9 mouse cellular contexts compared by ENCODE assay signal in the genomic region with DNA sequence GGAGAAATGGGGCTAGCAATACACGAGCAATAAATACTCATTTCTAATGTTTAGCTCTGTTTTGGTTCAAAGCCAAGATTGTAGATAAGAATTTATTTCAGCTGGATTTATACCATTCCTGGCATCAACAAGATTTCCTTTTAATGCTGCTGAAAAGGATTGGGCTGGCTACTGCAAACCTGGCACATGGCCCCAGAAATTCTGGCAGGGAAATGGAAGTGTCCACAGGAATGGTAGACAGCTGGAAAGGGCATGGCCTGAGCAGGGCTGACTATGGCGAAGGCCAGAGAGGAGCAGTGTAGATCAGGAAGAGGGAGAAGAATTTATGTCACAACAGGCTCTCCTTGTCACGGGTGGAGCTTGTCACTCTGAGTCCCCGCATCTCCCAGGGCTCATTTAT. TPM values are rescaled to one million over a fixed set of nuclear protein-coding genes. Genes with fewer than 3 reads are reported as not detected.
A peak's percentile ranks its signal among the peaks of the same experiment; 100 is the strongest.
DNase-seq lines count a peak whose midpoint lies in the region; TF ChIP-seq lines count a peak whose summit lies in the region.
"Had no signal": no experiment of that assay in that cellular context is flagged by ENCODE, and none has a peak within 500 bp of the region (broad histone marks: within the 10 kb centered on the region; RNA-seq: fewer than 3 reads in every experiment).

No protein-coding gene starts in this region.

- TF ChIP-seq CTCF in kidney, adult 2 months (conservative IDR thresholded peaks at IDR 0.05; ENCODE audit: insufficient read depth, insufficient read length, low read depth, low read length), result no peak

- peak; percentile 10 to 39 for DNase-seq in left cerebral cortex, postnatal 10 days (ENCODE audit: extremely low spot score in 1 of 2, low spot score in 2 of 2)
- no peak for DNase-seq in left cerebral cortex, postnatal 14 days (ENCODE audit: low spot score in 2 of 2)
- DNase-seq in adrenal gland, postnatal 36 days, result peak; percentile 77
- peak; percentile 81 for DNase-seq in kidney, adult 2 months
- DNase-seq in lung, postnatal 4 days, result peak; percentile 82 to 93
- DNase-seq in midbrain, embryonic 10.5 days (ENCODE audit: low spot score), result no peak
- DNase-seq in right cerebral cortex, postnatal 14 days, result no peak
- no peak for DNase-seq in frontal cortex, adult 2 months (ENCODE audit: extremely low spot score in 1 of 2, low spot score in 1 of 2)
- DNase-seq: liver, postnatal 0 days had no signal

- H3K4me1 ChIP-seq in kidney, adult 2 months (ENCODE audit: control insufficient read depth, insufficient read depth, low read length), result no peaks in the 10 kb centered on the region
- peaks cover 7% of the 10 kb centered on the region for H3K4me1 ChIP-seq in midbrain, embryonic 10.5 days

- WGBS in kidney, adult 2 months, result 21% methylated on average over 4 of the region's 4 CpGs
- 84% methylated on average over 4 of the region's 4 CpGs for WGBS in midbrain, embryonic 10.5 days

- H3K36me3 ChIP-seq in kidney, adult 2 months (ENCODE audit: control insufficient read depth, insufficient read depth, low read length), result no peaks in the 10 kb centered on the region
- no peaks in the 10 kb centered on the region for H3K36me3 ChIP-seq in midbrain, embryonic 10.5 days

- no peak overlapping the region for H3K4me3 ChIP-seq in kidney, adult 2 months (ENCODE audit: insufficient read depth, low read depth, low read length)
- H3K4me3 ChIP-seq in midbrain, embryonic 10.5 days, result no peak overlapping the region

- no peak overlapping the region for H3K27ac ChIP-seq in kidney, adult 2 months (ENCODE audit: insufficient read depth, low read depth, low read length)
- H3K27ac ChIP-seq in midbrain, embryonic 10.5 days (replicated peaks), result no peak overlapping the region

- no peaks in the 10 kb centered on the region for H3K9me3 ChIP-seq in midbrain, embryonic 10.5 days (replicated peaks)

- no peaks in the 10 kb centered on the region for H3K27me3 ChIP-seq in kidney, adult 2 months (replicated peaks; ENCODE audit: control insufficient read depth, insufficient read depth, low read length)
- H3K27me3 ChIP-seq in midbrain, embryonic 10.5 days (ENCODE audit: low read depth, poor library complexity, severe bottlenecking), result peaks cover 6% of the 10 kb centered on the region

- TF ChIP-seq POLR2A in kidney, adult 2 months (IDR thresholded peaks at IDR 0.05; ENCODE audit: low read depth, low read length), result no peak

- intact Hi-C loops in left cerebral cortex, postnatal 10 days (cut with DNase I), result loop anchor here (10.0 kb wide), 1 partner anchor 218 kb away; a partner anchor contains a TSS
- intact Hi-C loops in left cerebral cortex, postnatal 14 days (cut with DNase I), result loop anchor here (10.0 kb wide), 2 partner anchors 218 to 598 kb away; a partner anchor contains a TSS

RNA-seq across cellular contexts. Expression of a gene that starts 14.5 kb away (rescaled TPM):
- total RNA-seq in left cerebral cortex, postnatal 10 days (2021), result 1 to 10 TPM; 1.4 to 2.7 TPM
- 1 to 10 TPM; 2.0 to 2.3 TPM for total RNA-seq in left cerebral cortex, postnatal 14 days (2021)
- 1 to 10 TPM in 1 of 2 experiments, under 1 TPM in 1; 0.93 to 2.2 TPM for total RNA-seq in adrenal gland, postnatal 36 days (2021)
- polyA plus RNA-seq in kidney, adult 2 months (2012; rRNA removed), result 0.27 and 0.59 TPM in 2 replicates
- polyA plus RNA-seq in midbrain, embryonic 10.5 days (2016; fragmentation: Nextera tagmentation; extraction: Ambion mirVana), result 0.96 and 1.4 TPM in 2 replicates
- 0.90 and 0.96 TPM in 2 replicates for polyA plus RNA-seq in frontal cortex, adult 2 months (2012; rRNA removed)

Comparison
In these comparisons a context has a peak if more than half of its experiments do, and no peak if none do; other contexts are left out.
1. DNase-seq: peak in left cerebral cortex, postnatal 10 days (2 of 2), adrenal gland, postnatal 36 days (2 of 2), kidney, adult 2 months (single experiment) and lung, postnatal 4 days (2 of 2); none in left cerebral cortex, postnatal 14 days (0 of 2), midbrain, embryonic 10.5 days (single experiment), right cerebral cortex, postnatal 14 days (single experiment) and frontal cortex, adult 2 months (0 of 2).